Mouse (Mus musculus): ENCODE measurements around the gene Leng9. TPM values are rescaled to one million over a fixed set of nuclear protein-coding genes. Genes with fewer than 3 reads are reported as not detected.

The Leng9 gene
- total RNA-seq (2014; rRNA removed) (1.5 and 2.0 TPM in 2 replicates), polyA plus RNA-seq (2012; rRNA removed) (3.8 and 4.7 TPM in 2 replicates)

DNA sequence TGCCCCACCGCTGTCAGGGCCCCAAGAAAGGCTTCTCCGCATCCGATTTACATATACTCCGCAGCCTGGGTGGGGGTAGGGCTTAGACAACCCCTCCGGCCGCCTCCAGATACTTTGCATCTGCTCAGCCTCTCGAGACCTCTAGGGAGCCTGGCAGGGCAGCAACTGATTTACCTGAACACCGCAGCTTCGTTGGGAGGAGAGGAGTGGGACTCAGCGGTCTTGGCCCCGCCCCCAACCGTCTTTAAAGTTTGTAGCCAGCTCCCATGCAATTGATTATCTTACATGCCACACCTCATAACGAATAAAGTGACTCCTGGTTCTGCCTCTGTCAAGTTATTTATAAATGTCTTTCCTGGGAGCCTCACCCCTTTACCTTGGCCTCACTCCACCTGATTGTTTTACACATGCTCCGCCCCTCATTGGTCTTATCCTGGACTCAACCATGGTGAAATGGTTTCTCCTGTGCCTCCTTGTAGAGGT lies at the start of gene Leng9:
TSS of gene Leng9 (minus strand) at position 316 of the 483 bp plus-strand sequence.
- H3K9ac ChIP-seq (ENCODE audit: low read depth, low read length) = peak within 1 kb of the TSS; percentile 94
- TF ChIP-seq CTCF (IDR thresholded peaks at IDR 0.05; ENCODE audit: low read depth, low read length) (no peak), POLR2A (IDR thresholded peaks at IDR 0.05; ENCODE audit: extremely low read depth, insufficient read depth, low read length) (no peak)
- WGBS = 4% methylated on average over 14 of the region's 14 CpGs

DNA sequence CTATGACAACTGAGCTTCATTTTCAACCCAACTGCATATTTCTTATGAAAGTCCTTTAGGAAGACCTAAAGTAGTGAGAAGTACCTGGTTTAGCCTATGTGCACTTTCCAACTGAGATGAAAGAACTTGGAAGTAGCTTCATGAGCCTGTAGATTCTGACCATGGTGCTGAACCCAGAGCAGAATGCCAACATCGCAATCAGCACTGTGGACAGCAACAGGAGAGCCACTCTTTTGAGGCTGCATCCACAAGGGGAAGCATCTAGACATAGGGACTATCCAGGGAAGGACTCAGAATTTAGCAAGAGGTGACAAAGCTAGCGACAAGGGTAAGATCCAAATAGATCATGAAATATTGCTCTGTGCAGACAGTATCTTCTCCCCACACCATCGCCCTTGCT lies 28.3 kb upstream of the Leng9 start:
- Histone ChIP-seq H3K27me3 (ENCODE audit: control insufficient read depth, insufficient read depth, low read length) (no peaks in the 10 kb centered on the region), H3K4me1 (ENCODE audit: control insufficient read depth, insufficient read depth, low read length) (no peaks in the 10 kb centered on the region), H3K36me3 (ENCODE audit: control insufficient read depth, insufficient read depth, low read length) (no peaks in the 10 kb centered on the region), H3K79me2 (ENCODE audit: control insufficient read depth, insufficient read depth, low read length) (no peaks in the 10 kb centered on the region), H3K4me3 (ENCODE audit: insufficient read depth, low read depth, low read length) (no peak overlapping the region), H3K9ac (ENCODE audit: low read depth, low read length) (no peak overlapping the region), H3K27ac (replicated peaks; ENCODE audit: insufficient read depth, low read depth, low read length) (no peak overlapping the region)
- peak; percentile 23 for DNase-seq (ENCODE audit: extremely low read depth, low read depth, low spot score)
- 36% methylated on average over 3 of the region's 3 CpGs for WGBS
- TF ChIP-seq CTCF (IDR thresholded peaks at IDR 0.05; ENCODE audit: low read depth, low read length) (no peak), POLR2A (IDR thresholded peaks at IDR 0.05; ENCODE audit: extremely low read depth, insufficient read depth, low read length) (no peak)

More for the DNA sequence above, at the start of gene Leng9:
- peaks cover 10% of the 10 kb centered on the region; the same call in 1 of the 2 replicates for H3K4me1 ChIP-seq (ENCODE audit: control insufficient read depth, insufficient read depth, low read length)
- peak within 1 kb of the TSS; percentile 84 for H3K4me3 ChIP-seq (ENCODE audit: insufficient read depth, low read depth, low read length)
- no peaks in the 10 kb centered on the region for H3K79me2 ChIP-seq (ENCODE audit: control insufficient read depth, insufficient read depth, low read length)
- peak within 1 kb of the TSS; percentile 99 for H3K27ac ChIP-seq (replicated peaks; ENCODE audit: insufficient read depth, low read depth, low read length)
- no peaks in the 10 kb centered on the region for H3K27me3 ChIP-seq (ENCODE audit: control insufficient read depth, insufficient read depth, low read length)
- H3K36me3 ChIP-seq (ENCODE audit: control insufficient read depth, insufficient read depth, low read length) = peaks cover 5% of the 10 kb centered on the region; the same call in 1 of the 2 replicates
- DNase-seq (ENCODE audit: extremely low read depth, low read depth, low spot score) = peak; percentile 79

DNA sequence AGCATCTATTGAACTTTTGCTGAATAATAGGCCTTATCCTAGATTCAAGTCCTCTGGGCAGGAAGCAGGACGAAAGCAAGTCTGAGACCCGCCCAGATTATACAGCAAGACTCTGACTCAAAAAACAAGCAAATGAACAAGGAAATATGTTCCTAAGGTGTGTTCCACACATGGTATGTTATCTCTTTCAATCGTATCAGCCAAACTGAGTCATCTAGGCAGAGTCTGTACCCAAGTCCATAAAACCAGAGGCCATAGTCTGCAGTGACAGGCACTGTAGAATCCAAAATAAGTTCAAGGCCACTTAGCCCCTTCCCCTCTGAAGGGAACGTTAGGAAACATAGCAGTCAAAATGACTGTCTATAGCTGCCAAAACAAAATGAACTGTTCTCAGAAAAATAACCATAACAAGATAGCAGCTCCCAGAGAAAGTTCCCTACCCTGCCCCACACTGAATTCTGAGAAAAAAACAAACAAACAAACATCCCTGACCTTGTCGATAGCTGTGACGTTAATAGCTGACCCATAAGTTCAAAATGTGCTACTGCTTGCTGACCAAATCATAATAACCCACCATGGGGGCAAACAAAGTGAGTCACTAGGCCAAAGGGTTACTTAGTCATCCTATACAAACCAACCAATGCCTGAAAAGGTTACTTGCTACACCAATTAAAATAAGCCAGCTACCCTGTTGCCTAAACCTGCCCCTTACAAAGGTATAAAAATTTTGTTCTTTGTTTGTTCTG lies 20.2 kb upstream of the Leng9 start:
- no peaks in the 10 kb centered on the region for H3K79me2 ChIP-seq (ENCODE audit: control insufficient read depth, insufficient read depth, low read length)
- DNase-seq (ENCODE audit: extremely low read depth, low read depth, low spot score) = peak; percentile 33
- no peak overlapping the region for H3K27ac ChIP-seq (replicated peaks; ENCODE audit: insufficient read depth, low read depth, low read length)
- H3K4me1 ChIP-seq (ENCODE audit: control insufficient read depth, insufficient read depth, low read length) = peaks cover 2% of the 10 kb centered on the region; the same call in 1 of the 2 replicates
- no peaks in the 10 kb centered on the region for H3K36me3 ChIP-seq (ENCODE audit: control insufficient read depth, insufficient read depth, low read length)
- H3K9ac ChIP-seq (ENCODE audit: low read depth, low read length) = no peak overlapping the region
- H3K4me3 ChIP-seq (ENCODE audit: insufficient read depth, low read depth, low read length) = no peak overlapping the region
- TF ChIP-seq CTCF (IDR thresholded peaks at IDR 0.05; ENCODE audit: low read depth, low read length) (no peak), POLR2A (IDR thresholded peaks at IDR 0.05; ENCODE audit: extremely low read depth, insufficient read depth, low read length) (no peak)
- no peaks in the 10 kb centered on the region for H3K27me3 ChIP-seq (ENCODE audit: control insufficient read depth, insufficient read depth, low read length)
- WGBS = 51% methylated on average over 6 of the region's 6 CpGs

DNA sequence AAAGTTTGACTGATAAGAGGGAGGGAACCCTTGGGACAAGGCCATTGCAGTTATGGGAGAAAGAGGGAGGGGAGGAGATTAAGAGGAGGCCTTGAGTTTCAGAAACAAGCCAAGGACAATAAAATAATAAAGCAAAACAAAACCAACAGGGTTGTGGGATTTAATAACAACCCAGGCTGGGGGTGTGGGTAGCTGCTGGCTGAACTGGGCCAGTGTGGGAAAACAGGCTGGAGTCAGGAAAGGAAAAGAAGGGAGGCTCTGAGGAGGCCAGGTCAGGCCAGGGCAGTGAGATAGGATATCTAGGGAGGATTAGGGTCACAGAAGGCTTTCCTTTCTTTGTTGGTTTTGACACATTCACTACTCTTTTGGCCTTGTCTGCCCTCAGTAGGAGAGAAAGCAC lies 16.9 kb upstream of the Leng9 start:
- Histone ChIP-seq H3K27ac (replicated peaks; ENCODE audit: insufficient read depth, low read depth, low read length) (no peak overlapping the region), H3K4me1 (ENCODE audit: control insufficient read depth, insufficient read depth, low read length) (peaks cover 8% of the 10 kb centered on the region; the same call in 1 of the 2 replicates), H3K79me2 (ENCODE audit: control insufficient read depth, insufficient read depth, low read length) (no peaks in the 10 kb centered on the region), H3K36me3 (ENCODE audit: control insufficient read depth, insufficient read depth, low read length) (no peaks in the 10 kb centered on the region), H3K9ac (ENCODE audit: low read depth, low read length) (no peak overlapping the region), H3K4me3 (ENCODE audit: insufficient read depth, low read depth, low read length) (no peak overlapping the region), H3K27me3 (ENCODE audit: control insufficient read depth, insufficient read depth, low read length) (no peaks in the 10 kb centered on the region)
- no peak for TF ChIP-seq CTCF (IDR thresholded peaks at IDR 0.05; ENCODE audit: low read depth, low read length)
- TF ChIP-seq POLR2A (IDR thresholded peaks at IDR 0.05; ENCODE audit: extremely low read depth, insufficient read depth, low read length) = no peak
- DNase-seq (ENCODE audit: extremely low read depth, low read depth, low spot score) = no peak

DNA sequence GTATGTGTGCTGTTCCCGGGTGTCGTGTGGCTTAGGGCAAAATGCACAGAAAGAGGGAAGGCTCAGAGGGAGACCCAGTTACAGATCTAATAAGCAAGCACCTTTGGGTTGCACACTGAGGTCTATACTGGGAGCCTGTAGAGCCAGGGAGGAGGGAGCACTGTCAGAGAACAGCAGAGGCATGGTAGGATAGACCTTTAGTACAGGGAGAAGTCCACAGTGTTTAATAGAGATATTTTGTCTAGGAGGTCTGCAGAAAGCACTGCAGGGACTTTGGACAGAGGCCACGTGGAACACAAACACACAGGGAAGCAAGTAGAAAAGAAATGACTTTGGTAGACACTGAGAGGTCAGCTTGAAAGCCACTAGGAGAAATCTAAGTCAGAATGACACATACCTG lies 15.1 kb upstream of the Leng9 start:
- no peaks in the 10 kb centered on the region for H3K79me2 ChIP-seq (ENCODE audit: control insufficient read depth, insufficient read depth, low read length)
- TF ChIP-seq CTCF (IDR thresholded peaks at IDR 0.05; ENCODE audit: low read depth, low read length) = no peak
- DNase-seq (ENCODE audit: extremely low read depth, low read depth, low spot score) = peak; percentile 41
- WGBS = 21% methylated on average over 3 of the region's 3 CpGs
- peaks cover 8% of the 10 kb centered on the region; the same call in 1 of the 2 replicates for H3K4me1 ChIP-seq (ENCODE audit: control insufficient read depth, insufficient read depth, low read length)
- no peaks in the 10 kb centered on the region for H3K36me3 ChIP-seq (ENCODE audit: control insufficient read depth, insufficient read depth, low read length)
- no peak overlapping the region for H3K9ac ChIP-seq (ENCODE audit: low read depth, low read length)
- peak overlapping the region; percentile 14; the same call in 1 of the 2 replicates for H3K27ac ChIP-seq (replicated peaks; ENCODE audit: insufficient read depth, low read depth, low read length)
- H3K27me3 ChIP-seq (ENCODE audit: control insufficient read depth, insufficient read depth, low read length) = no peaks in the 10 kb centered on the region
- H3K4me3 ChIP-seq (ENCODE audit: insufficient read depth, low read depth, low read length) = no peak overlapping the region

Measured in liver, adult 2 months (tissue).